Mouse (Mus musculus): ENCODE measurements around the gene Ccdc71.
A peak's percentile ranks its signal among the peaks of the same experiment; 100 is the strongest.

DNA sequence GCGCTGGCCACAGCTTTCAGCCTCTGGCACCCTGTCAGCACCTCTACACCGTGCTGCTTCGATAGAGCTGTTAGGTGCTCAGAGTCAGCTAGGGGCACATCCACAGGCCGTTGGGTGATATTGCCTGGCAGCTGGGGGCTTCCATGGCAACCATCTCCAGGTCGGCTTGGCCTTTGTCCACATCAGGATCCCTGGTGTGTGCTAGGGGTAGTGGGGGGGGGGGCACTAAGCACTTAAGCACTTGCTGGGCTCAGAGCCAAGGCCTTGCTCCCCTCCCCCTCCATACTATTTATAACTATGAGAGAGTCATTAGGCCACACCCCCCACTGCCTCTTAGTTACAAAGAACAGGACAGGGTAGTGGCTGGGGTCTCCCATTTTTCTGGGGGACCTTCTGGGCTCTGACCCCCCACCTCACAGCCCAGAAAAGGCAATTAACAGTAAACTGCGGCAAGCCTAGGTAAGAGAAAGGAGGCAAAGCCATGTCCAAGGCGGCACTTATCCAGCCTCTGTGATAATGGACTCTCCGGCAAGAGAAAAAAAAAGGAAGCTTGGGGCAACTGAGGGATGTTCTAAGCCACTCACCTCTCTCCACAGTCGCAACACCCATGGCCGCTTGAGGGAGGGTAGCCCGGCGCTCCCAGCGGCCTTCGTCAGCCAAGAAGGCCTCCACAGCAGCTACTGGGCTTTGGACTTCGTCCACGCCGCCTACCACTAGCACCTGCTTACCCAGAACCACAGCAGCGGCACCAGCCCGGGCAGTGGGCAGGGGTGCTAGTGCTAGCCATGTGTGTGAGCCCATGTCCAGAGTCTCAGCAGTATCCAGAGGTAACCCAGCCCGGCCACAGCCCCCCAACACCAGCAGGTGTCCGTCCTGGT is 9.8 kb upstream of the Ccdc71 start:
- 0 out of 2 replicates have a peak, but pooled peaks have one; percentile 11 for TF ChIP-seq CTCF (IDR thresholded peaks at IDR 0.05; ENCODE audit: low read depth)
- TF ChIP-seq EP300 (IDR thresholded peaks at IDR 0.05; ENCODE audit: low read depth) = peak; percentile 81

Data from heart, postnatal 0 days (tissue).